Mouse (Mus musculus): ENCODE results near the gene Dock1.

DNA sequence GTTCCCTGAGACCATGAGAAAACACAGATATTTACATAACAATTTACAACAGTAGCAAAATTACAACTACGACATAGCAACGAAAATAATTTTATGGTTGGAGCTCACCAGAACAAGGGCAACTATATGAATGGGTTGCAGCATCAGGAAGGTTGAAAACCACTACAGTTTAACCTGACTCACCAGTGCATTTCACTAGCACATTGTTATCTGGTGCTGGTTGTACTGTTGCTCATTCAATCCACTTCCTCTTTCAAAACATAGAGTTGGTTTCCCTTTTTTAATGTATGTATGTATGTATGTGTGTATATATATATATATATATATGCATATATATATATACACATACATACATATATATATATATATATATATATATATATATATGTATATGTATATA, 138.0 kb downstream of the Dock1 start:
- TF ChIP-seq POLR2A (IDR thresholded peaks at IDR 0.05; ENCODE audit: insufficient read depth, low read depth, low read length) (no peak), CTCF (IDR thresholded peaks at IDR 0.05; ENCODE audit: insufficient read depth, low read depth, low read length) (no peak)
